Mouse (Mus musculus) limb, embryonic 10.5 days (tissue): ENCODE data around the gene Ldah. TPM values are rescaled to one million over a fixed set of nuclear protein-coding genes. Genes with fewer than 3 reads are reported as not detected.

Experiments used
- DNase-seq: peaks from one replicate; pipeline ENCODE4 v3.0.0-alpha.2; 2017; ENCODE audit warnings: low spot score
- H3K27ac ChIP-seq: fragments of 300-500 bp; sonication (generic); 2 replicates; pipeline ENCODE4 v1.5.1; 2016; ENCODE audit warnings: mild to moderate bottlenecking
- H3K27me3 ChIP-seq: fragments of 300-500 bp; sonication (generic); 2 replicates; pipeline ENCODE4 v1.6.1; 2016; ENCODE audit warnings: low read depth, mild to moderate bottlenecking; ENCODE audit not compliant: poor library complexity, severe bottlenecking
- H3K36me3 ChIP-seq: fragments of 300-500 bp; sonication (generic); 2 replicates; pipeline ENCODE4 v1.6.1; 2016; ENCODE audit warnings: mild to moderate bottlenecking, moderate library complexity
- H3K4me1 ChIP-seq: fragments of 300-500 bp; sonication (generic); 2 replicates; pipeline ENCODE4 v1.6.1; 2016
- H3K4me3 ChIP-seq: fragments of 300-500 bp; sonication (generic); 2 replicates; pipeline ENCODE4 v1.5.1; 2016; ENCODE audit warnings: mild to moderate bottlenecking, moderate library complexity
- H3K9me3 ChIP-seq: fragments of 300-500 bp; sonication (generic); replicated peaks from 2 replicates; pipeline ENCODE4 v1.6.1; 2016; ENCODE audit warnings: mild to moderate bottlenecking
- WGBS: fragments of 180-500 bp; shearing (Covaris S2); methylation state at CpG from one replicate; pipeline ENCODE4 v1.1.7; 2016; 5-methylcytosine and 5-hydroxymethylcytosine counted together
- polyA plus RNA-seq: library from polyadenylated mRNA; unstranded; fragments of >200 nt; fragmentation: Nextera tagmentation; extraction: Ambion mirVana; gene quantifications from 2 replicates; pipeline ENCODE4 v1.2.1, GENCODE M21; 2016

Gene Ldah
- polyA plus RNA-seq, 1 experiment from 2014 or later = 64.3 TPM

GRCm38 (mm10) chr12:8306432-8306831, 98.5 kb downstream of the Ldah start:
- peaks cover 23% of the 10 kb centered on the region for H3K4me1 ChIP-seq
- no peaks in the 10 kb centered on the region for H3K36me3 ChIP-seq
- DNase-seq = peak; percentile 83
- H3K27ac ChIP-seq = no peak overlapping the region
- H3K27me3 ChIP-seq = peaks cover 74% of the 10 kb centered on the region
- WGBS = 11% methylated on average over 5 of the region's 5 CpGs
- no peak overlapping the region for H3K4me3 ChIP-seq
- H3K9me3 ChIP-seq = no peaks in the 10 kb centered on the region

GRCm38 (mm10) chr12:8306910-8307309, 99.0 kb downstream of the Ldah start:
- no peak overlapping the region for H3K4me3 ChIP-seq
- H3K27me3 ChIP-seq = peaks cover 74% of the 10 kb centered on the region
- H3K4me1 ChIP-seq = peaks cover 18% of the 10 kb centered on the region
- H3K27ac ChIP-seq = no peak overlapping the region
- H3K36me3 ChIP-seq = no peaks in the 10 kb centered on the region
- DNase-seq = no peak
- H3K9me3 ChIP-seq = no peaks in the 10 kb centered on the region
- 59% methylated on average over 1 of the region's 1 CpGs for WGBS

GRCm38 (mm10) chr12:8310992-8311391, 103.1 kb downstream of the Ldah start:
- H3K36me3 ChIP-seq = no peaks in the 10 kb centered on the region
- peaks cover 43% of the 10 kb centered on the region for H3K27me3 ChIP-seq
- 56% methylated on average over 17 of the region's 17 CpGs for WGBS
- H3K4me1 ChIP-seq = peaks cover 28% of the 10 kb centered on the region
- H3K4me3 ChIP-seq = no peak overlapping the region
- H3K27ac ChIP-seq = no peak overlapping the region
- no peak for DNase-seq
- no peaks in the 10 kb centered on the region for H3K9me3 ChIP-seq

- Histone ChIP-seq H3K36me3 (peaks cover 4% of the 10 kb centered on the region; the same call in 1 of the 2 replicates), H3K4me3 (no peak overlapping the region), H3K4me1 (peaks cover 25% of the 10 kb centered on the region), H3K27me3 (peaks cover 38% of the 10 kb centered on the region), H3K9me3 (no peaks in the 10 kb centered on the region), H3K27ac (no peak overlapping the region)
- WGBS = 88% methylated on average over 4 of the region's 4 CpGs
- no peak for DNase-seq
These were observed 104.4 kb downstream of the Ldah start for GRCm38 (mm10) chr12:8312266-8312665.

GRCm38 (mm10) chr12:8313270-8313771, 105.4 kb downstream of the Ldah start, which contains the start of gene Hs1bp3:
Gene Hs1bp3, plus strand, starts transcription at chr12:8313432.
- under 1% methylated on average over 38 of the region's 38 CpGs for WGBS
- peaks cover 14% of the 10 kb centered on the region for H3K36me3 ChIP-seq
- H3K4me1 ChIP-seq = peaks cover 25% of the 10 kb centered on the region
- peak; percentile 96 for DNase-seq
- H3K27me3 ChIP-seq = peaks cover 38% of the 10 kb centered on the region
- peak within 1 kb of the TSS; percentile 77 for H3K4me3 ChIP-seq
- peak within 1 kb of the TSS; percentile 85 for H3K27ac ChIP-seq
- no peaks in the 10 kb centered on the region for H3K9me3 ChIP-seq

GRCm38 (mm10) chr12:8313773-8314172, 105.9 kb downstream of the Ldah start:
- WGBS = 22% methylated on average over 12 of the region's 12 CpGs
- DNase-seq = no peak
- Histone ChIP-seq H3K4me1 (peaks cover 29% of the 10 kb centered on the region), H3K27me3 (peaks cover 38% of the 10 kb centered on the region), H3K27ac (peak overlapping the region; percentile 85), H3K9me3 (no peaks in the 10 kb centered on the region), H3K4me3 (peak overlapping the region; percentile 77), H3K36me3 (peaks cover 17% of the 10 kb centered on the region)

GRCm38 (mm10) chr12:8316541-8316940, 108.6 kb downstream of the Ldah start:
- WGBS = 93% methylated on average over 5 of the region's 5 CpGs

GRCm38 (mm10) chr12:8320084-8320713, 112.3 kb downstream of the Ldah start:
- H3K27ac ChIP-seq = no peak overlapping the region
- peaks cover 12% of the 10 kb centered on the region for H3K4me1 ChIP-seq
- H3K4me3 ChIP-seq = no peak overlapping the region
- H3K27me3 ChIP-seq = no peaks in the 10 kb centered on the region
- WGBS = 48% methylated on average over 5 of the region's 5 CpGs
- H3K36me3 ChIP-seq = peaks cover 66% of the 10 kb centered on the region
- peak; percentile 86 for DNase-seq
- no peaks in the 10 kb centered on the region for H3K9me3 ChIP-seq

More at GRCm38 (mm10) chr12:8316541-8316940, 108.6 kb downstream of the Ldah start:
- Histone ChIP-seq H3K27me3 (peaks cover 14% of the 10 kb centered on the region), H3K36me3 (peaks cover 35% of the 10 kb centered on the region), H3K27ac (no peak overlapping the region), H3K4me1 (peaks cover 27% of the 10 kb centered on the region), H3K9me3 (no peaks in the 10 kb centered on the region), H3K4me3 (no peak overlapping the region)
- no peak for DNase-seq

- no peak overlapping the region for H3K4me3 ChIP-seq
- WGBS = 92% methylated on average over 10 of the region's 10 CpGs
- no peaks in the 10 kb centered on the region for H3K9me3 ChIP-seq
- no peak overlapping the region for H3K27ac ChIP-seq
- H3K4me1 ChIP-seq = peaks cover 12% of the 10 kb centered on the region
- DNase-seq = no peak
- no peaks in the 10 kb centered on the region for H3K27me3 ChIP-seq
- peaks cover 68% of the 10 kb centered on the region for H3K36me3 ChIP-seq
These were observed 113.6 kb downstream of the Ldah start for GRCm38 (mm10) chr12:8321506-8321905.

- Histone ChIP-seq H3K4me3 (no peak overlapping the region), H3K9me3 (no peaks in the 10 kb centered on the region), H3K4me1 (peaks cover 12% of the 10 kb centered on the region), H3K27ac (no peak overlapping the region), H3K27me3 (no peaks in the 10 kb centered on the region), H3K36me3 (peaks cover 59% of the 10 kb centered on the region)
- WGBS = 91% methylated on average over 10 of the region's 10 CpGs
- no peak for DNase-seq
These were observed 116.2 kb downstream of the Ldah start for GRCm38 (mm10) chr12:8324086-8324485.

GRCm38 (mm10) chr12:8325245-8325942, 117.5 kb downstream of the Ldah start:
- Histone ChIP-seq H3K4me3 (no peak overlapping the region), H3K4me1 (peaks cover 7% of the 10 kb centered on the region; the same call in 1 of the 2 replicates)

GRCm38 (mm10) chr12:8325943-8326522, 118.1 kb downstream of the Ldah start:
- peaks cover 64% of the 10 kb centered on the region for H3K36me3 ChIP-seq
- no peak for DNase-seq
- no peak overlapping the region for H3K4me3 ChIP-seq
- no peaks in the 10 kb centered on the region for H3K27me3 ChIP-seq
- H3K4me1 ChIP-seq = peaks cover 7% of the 10 kb centered on the region; the same call in 1 of the 2 replicates
- WGBS = 93% methylated on average over 17 of the region's 17 CpGs
- H3K27ac ChIP-seq = no peak overlapping the region
- no peaks in the 10 kb centered on the region for H3K9me3 ChIP-seq

More at GRCm38 (mm10) chr12:8325245-8325942, 117.5 kb downstream of the Ldah start:
- H3K27ac ChIP-seq = no peak overlapping the region; the same call in 1 of the 2 replicates
- peaks cover 66% of the 10 kb centered on the region for H3K36me3 ChIP-seq
- no peaks in the 10 kb centered on the region for H3K9me3 ChIP-seq
- no peaks in the 10 kb centered on the region for H3K27me3 ChIP-seq
- WGBS = 95% methylated on average over 13 of the region's 13 CpGs
- DNase-seq = no peak
